Mouse (Mus musculus) retina, adult 2 months (tissue): ENCODE measurements around the gene Pck2.

Experiments
- DNase-seq: peaks from one replicate; pipeline ENCODE4 v3.0.0-alpha.2; 2012; ENCODE audit warnings: low read depth, low spot score

Pck2 gene

GRCm38 (mm10) chr14:55575711-55576110, 35.6 kb downstream of the Pck2 start:
- no peak for DNase-seq

- DNase-seq = no peak
These were observed 36.3 kb downstream of the Pck2 start for GRCm38 (mm10) chr14:55576376-55576775.

- no peak for DNase-seq
These were observed 38.0 kb downstream of the Pck2 start, which contains the start of gene Psme1 for GRCm38 (mm10) chr14:55577871-55578667. Psme1 (plus strand) TSS chr14:55578123.

GRCm38 (mm10) chr14:55578668-55579269, 38.7 kb downstream of the Pck2 start:
- no peak for DNase-seq

GRCm38 (mm10) chr14:55579511-55580496, 39.7 kb downstream of the Pck2 start:
- DNase-seq = no peak

GRCm38 (mm10) chr14:55580731-55581130, 40.7 kb downstream of the Pck2 start:
- no peak for DNase-seq

- no peak for DNase-seq
These were observed 42.1 kb downstream of the Pck2 start for GRCm38 (mm10) chr14:55581981-55582681.

- no peak for DNase-seq
These were observed 44.2 kb downstream of the Pck2 start for GRCm38 (mm10) chr14:55584303-55584701.

- DNase-seq = no peak
These were observed 44.9 kb downstream of the Pck2 start, which contains the start of gene Emc9 for GRCm38 (mm10) chr14:55584702-55585565. Emc9 (minus strand) TSS chr14:55585302.

- no peak for DNase-seq
These were observed 45.5 kb downstream of the Pck2 start for GRCm38 (mm10) chr14:55585566-55585960.

GRCm38 (mm10) chr14:55586149-55586548, 46.1 kb downstream of the Pck2 start:
- no peak for DNase-seq

- no peak for DNase-seq
These were observed 49.2 kb downstream of the Pck2 start for GRCm38 (mm10) chr14:55589271-55589670.

GRCm38 (mm10) chr14:55589771-55590448, 49.8 kb downstream of the Pck2 start:
- DNase-seq = no peak

- DNase-seq = no peak
These were observed 50.8 kb downstream of the Pck2 start, which contains the start of gene Psme2 for GRCm38 (mm10) chr14:55590748-55591330. Psme2 (minus strand) TSS chr14:55591113.

- DNase-seq = peak; percentile 83
These were observed 51.3 kb downstream of the Pck2 start, which contains the start of gene Rnf31 for GRCm38 (mm10) chr14:55591331-55591891. Rnf31 (plus strand) TSS chr14:55591708.

- no peak for DNase-seq
These were observed 52.2 kb downstream of the Pck2 start for GRCm38 (mm10) chr14:55592226-55592625.

GRCm38 (mm10) chr14:55596036-55596690, 56.1 kb downstream of the Pck2 start:
- no peak for DNase-seq
